Mouse (Mus musculus) hindbrain, postnatal 0 days (tissue): ENCODE measurements around the gene Gm20388. TPM values are rescaled to one million over a fixed set of nuclear protein-coding genes. Genes with fewer than 3 reads are reported as not detected.

Source experiments
- ATAC-seq: fragments of 200-750 bp; cut with Nextera tagmentation; 2 replicates; pipeline ENCODE4 v1.8.0; 2017; ENCODE audit warnings: mild to moderate bottlenecking, moderate TSS enrichment, moderate library complexity
- DNase-seq: peaks from one replicate; pipeline ENCODE4 v3.0.0-alpha.2; 2015; ENCODE audit warnings: low spot score
- H3K27ac ChIP-seq: fragments of 300-500 bp; sonication (generic); 2 replicates; pipeline ENCODE4 v1.5.1; 2014; ENCODE audit warnings: mild to moderate bottlenecking
- H3K27me3 ChIP-seq: fragments of 300-500 bp; sonication (generic); 2 replicates; pipeline ENCODE4 v1.6.1; 2014; ENCODE audit warnings: low read length, mixed read lengths; ENCODE audit not compliant: insufficient read depth
- H3K36me3 ChIP-seq: fragments of 300-500 bp; sonication (generic); 2 replicates; pipeline ENCODE4 v1.6.1; 2014; ENCODE audit warnings: low read length, mixed read lengths; ENCODE audit not compliant: insufficient read depth
- H3K4me1 ChIP-seq: fragments of 300-500 bp; sonication (generic); 2 replicates; pipeline ENCODE4 v1.6.1; 2014; ENCODE audit warnings: antibody characterized with exemption, low read length, mixed read lengths; ENCODE audit not compliant: insufficient read depth
- H3K4me2 ChIP-seq: fragments of 300-500 bp; sonication (generic); 2 replicates; pipeline ENCODE4 v1.6.1; 2014; ENCODE audit warnings: low read depth, mild to moderate bottlenecking, low read length, moderate library complexity, mixed read lengths
- H3K4me3 ChIP-seq: fragments of 300-500 bp; sonication (generic); 2 replicates; pipeline ENCODE4 v1.5.1; 2014; ENCODE audit warnings: low read length
- H3K9ac ChIP-seq: fragments of 300-500 bp; sonication (generic); replicated peaks from 2 replicates; pipeline ENCODE4 v1.6.1; 2014; ENCODE audit warnings: mild to moderate bottlenecking, low read length, moderate library complexity, mixed read lengths
- H3K9me3 ChIP-seq: fragments of 300-500 bp; sonication (generic); 2 replicates; pipeline ENCODE4 v1.6.1; 2016; ENCODE audit warnings: low read length, mixed read lengths
- CTCF ChIP-seq: IDR thresholded peaks from 2 replicates; pipeline ENCODE4 v1.5.1; 2016; ENCODE audit warnings: antibody characterized with exemption, control low read depth, low read depth
- WGBS: fragments of 180-500 bp; shearing (Covaris S2); extraction: QIAGEN DNeasy Blood & Tissue Kit; methylation state at CpG from one replicate; pipeline ENCODE4 v1.1.7; 2014; 5-methylcytosine and 5-hydroxymethylcytosine counted together
- polyA plus RNA-seq: library from polyadenylated mRNA; unstranded; fragments of >200 nt; fragmentation: Nextera tagmentation; extraction: Ambion mirVana; gene quantifications from 2 replicates; pipeline ENCODE4 v1.2.1, GENCODE M21; 2015
- total RNA-seq: library from RNA; depleted of rRNA; stranded (reverse); fragments of >200 nt; gene quantifications from 2 replicates; pipeline ENCODE4 v1.2.3, GENCODE M21; 2014

Gene Gm20388
- total and polyA plus RNA-seq, 2 experiments from 2014 or later: 71.3 TPM; not detected in 1

DNA sequence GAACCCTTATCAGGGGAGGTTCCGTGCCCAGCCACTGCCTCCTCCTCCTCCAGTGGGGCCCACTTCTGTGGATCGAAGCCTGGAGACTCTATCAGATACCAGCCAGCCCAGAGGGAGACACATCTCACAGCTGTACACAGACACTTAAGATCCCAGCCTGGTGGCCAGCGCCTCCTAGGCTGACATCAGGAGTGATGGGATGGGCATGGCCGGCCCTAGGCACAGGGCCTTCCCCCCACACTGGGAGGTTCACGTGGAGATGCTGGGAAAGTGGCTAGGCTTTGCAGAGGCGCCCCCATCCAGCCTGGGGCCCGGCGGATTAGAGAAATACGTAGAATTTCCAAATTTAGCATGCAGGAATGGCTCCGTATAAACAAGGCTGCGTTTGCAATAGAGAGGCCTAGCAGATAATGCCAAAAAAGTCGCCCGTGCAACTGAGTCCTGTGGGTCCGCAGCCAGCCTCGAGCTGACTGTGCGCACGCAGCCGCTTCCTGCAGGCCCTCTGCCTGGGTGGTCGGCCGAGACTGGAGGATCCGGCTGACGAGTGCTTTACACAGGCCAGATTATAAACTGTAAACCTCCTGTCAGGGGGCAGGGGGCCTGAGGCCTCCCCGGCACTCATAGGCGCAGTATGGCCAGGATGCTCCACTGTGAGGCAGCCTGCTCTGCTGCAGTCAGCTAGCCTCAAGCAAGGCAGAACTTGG, 949.9 kb downstream of the Gm20388 start:
- H3K27ac ChIP-seq: no peak overlapping the region
- DNase-seq (no peak), ATAC-seq (no peak)
- WGBS: 66% methylated on average over 24 of the region's 24 CpGs
- no peak for TF ChIP-seq CTCF
- H3K4me1 ChIP-seq: no peaks in the 10 kb centered on the region
- no peaks in the 10 kb centered on the region for H3K36me3 ChIP-seq
- H3K27me3 ChIP-seq: no peaks in the 10 kb centered on the region
- no peak overlapping the region for H3K9ac ChIP-seq
- no peaks in the 10 kb centered on the region for H3K9me3 ChIP-seq
- H3K4me2 ChIP-seq: no peak overlapping the region
- no peak overlapping the region for H3K4me3 ChIP-seq

DNA sequence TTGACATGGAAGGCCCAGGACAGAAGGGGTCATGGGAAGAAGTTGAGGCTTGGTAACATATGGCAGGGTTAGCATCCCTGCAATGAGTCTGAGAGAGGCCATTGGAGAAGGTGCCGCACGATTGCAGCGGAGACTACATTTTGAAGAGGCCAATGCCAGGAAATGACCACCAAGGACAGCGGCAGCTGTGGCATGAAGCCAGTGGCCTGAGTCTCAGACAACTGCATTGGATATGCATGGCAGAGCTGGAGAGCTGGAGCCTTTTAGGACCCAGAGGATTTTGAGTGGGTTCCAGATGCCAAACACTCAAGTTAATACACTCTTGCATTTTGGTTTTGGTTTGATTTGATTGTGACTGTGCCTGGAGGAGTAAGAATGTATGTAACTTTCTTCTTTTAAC, 953.0 kb downstream of the Gm20388 start:
- no peak overlapping the region for H3K27ac ChIP-seq
- no peak overlapping the region for H3K4me2 ChIP-seq
- 75% methylated on average over 4 of the region's 4 CpGs for WGBS
- TF ChIP-seq CTCF: no peak
- H3K9ac ChIP-seq: no peak overlapping the region
- DNase-seq: no peak
- no peak for ATAC-seq
- H3K36me3 ChIP-seq: no peaks in the 10 kb centered on the region
- no peaks in the 10 kb centered on the region for H3K27me3 ChIP-seq
- no peak overlapping the region for H3K4me3 ChIP-seq
- H3K9me3 ChIP-seq: no peaks in the 10 kb centered on the region
- H3K4me1 ChIP-seq: no peaks in the 10 kb centered on the region

DNA sequence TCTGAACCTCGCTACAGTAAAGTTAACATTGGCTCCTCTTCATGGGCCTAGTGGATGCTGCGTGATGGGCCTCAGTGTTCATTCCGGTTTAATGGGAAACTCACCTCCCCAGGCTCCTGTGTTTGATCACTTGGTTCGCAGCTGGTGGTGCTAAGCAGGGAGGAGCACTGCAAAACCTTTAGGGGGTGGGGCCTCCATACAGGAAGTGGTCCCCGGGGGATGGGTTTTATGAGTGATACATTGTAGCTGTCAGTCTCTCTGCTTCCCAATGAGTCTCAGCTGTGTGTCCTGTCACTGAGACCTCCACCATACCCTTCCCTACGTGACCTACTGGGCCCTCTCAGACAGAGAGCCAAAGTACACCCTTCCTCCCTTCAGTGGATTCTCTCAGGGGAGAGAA, 956.7 kb downstream of the Gm20388 start:
- no peak for TF ChIP-seq CTCF
- no peak for ATAC-seq

DNA sequence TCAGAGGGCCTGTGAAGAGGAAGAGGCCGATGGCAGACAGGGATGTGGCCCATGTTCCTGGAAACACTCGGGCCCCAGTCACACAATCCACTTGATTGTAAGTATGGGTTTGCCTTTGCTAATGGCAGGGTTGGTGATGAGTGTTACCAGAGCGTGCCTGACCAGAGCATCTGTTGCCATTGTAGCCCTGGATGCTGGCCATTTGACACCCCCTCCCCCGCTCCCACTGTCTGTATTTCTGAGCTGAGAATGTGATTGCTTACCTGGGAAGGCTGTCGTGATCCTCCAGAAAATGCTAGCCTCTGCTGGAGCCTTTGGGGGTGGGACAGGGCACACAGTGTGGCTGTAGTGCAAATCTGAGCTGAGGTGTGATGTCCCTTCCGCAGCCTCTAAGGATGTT, 962.0 kb downstream of the Gm20388 start:
- 83% methylated on average over 6 of the region's 6 CpGs for WGBS
- H3K4me3 ChIP-seq: no peak overlapping the region
- DNase-seq: no peak
- no peak for TF ChIP-seq CTCF
- no peaks in the 10 kb centered on the region for H3K27me3 ChIP-seq
- no peak for ATAC-seq
- no peak overlapping the region for H3K27ac ChIP-seq
- H3K4me2 ChIP-seq: no peak overlapping the region
- H3K4me1 ChIP-seq: no peaks in the 10 kb centered on the region
- H3K36me3 ChIP-seq: no peaks in the 10 kb centered on the region
- no peak overlapping the region for H3K9ac ChIP-seq
- no peaks in the 10 kb centered on the region for H3K9me3 ChIP-seq

More for the DNA sequence above, 956.7 kb downstream of the Gm20388 start:
- Histone ChIP-seq H3K9ac (no peak overlapping the region), H3K4me1 (no peaks in the 10 kb centered on the region), H3K27me3 (no peaks in the 10 kb centered on the region), H3K36me3 (no peaks in the 10 kb centered on the region), H3K4me3 (no peak overlapping the region), H3K9me3 (no peaks in the 10 kb centered on the region), H3K27ac (no peak overlapping the region), H3K4me2 (no peak overlapping the region)
- 75% methylated on average over 6 of the region's 6 CpGs for WGBS
- no peak for DNase-seq

DNA sequence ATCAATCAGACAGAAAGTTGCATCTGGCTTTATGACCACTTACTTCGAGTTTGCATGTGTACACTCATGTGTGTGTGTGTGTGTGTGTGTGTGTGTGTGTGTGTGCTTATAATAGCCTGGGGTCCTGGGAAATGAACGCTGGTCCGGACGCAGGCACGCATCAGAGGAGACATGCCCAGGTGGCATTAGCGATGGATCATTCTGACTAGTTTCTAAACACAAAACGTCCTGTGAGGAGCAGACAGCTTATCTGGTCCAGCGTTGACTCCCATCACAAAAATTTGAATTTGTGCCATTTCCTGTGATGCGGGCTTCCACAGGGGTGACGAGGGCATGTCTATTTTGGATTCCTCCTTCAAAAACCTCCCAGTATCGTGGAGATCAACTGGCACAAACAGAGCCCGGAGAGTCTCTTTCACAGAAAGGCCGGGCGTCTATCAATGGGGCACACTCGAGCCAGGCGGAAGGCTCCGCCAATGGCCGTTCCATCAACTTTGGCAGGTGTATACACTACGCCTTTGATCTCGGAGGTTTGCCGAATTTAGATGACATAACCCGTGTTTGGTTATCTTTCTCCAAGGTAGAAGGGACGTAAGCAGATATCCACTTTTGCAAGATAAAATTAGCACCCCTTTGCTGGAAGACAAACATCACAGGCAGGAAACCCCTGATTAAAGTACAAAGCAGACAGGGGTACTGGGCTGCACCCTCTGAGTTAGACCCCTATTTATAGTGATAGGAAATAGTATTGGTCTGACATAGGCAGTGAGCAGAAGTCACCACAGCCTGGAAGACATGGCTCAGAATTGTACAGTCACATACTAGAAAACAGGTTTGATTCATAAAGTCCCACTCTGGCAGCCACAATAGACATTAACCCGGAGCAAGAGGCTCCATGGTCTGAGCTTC, 965.6 kb downstream of the Gm20388 start:
- no peaks in the 10 kb centered on the region for H3K4me1 ChIP-seq
- ATAC-seq (no peak), DNase-seq (no peak)
- no peak for TF ChIP-seq CTCF
- H3K4me2 ChIP-seq: no peak overlapping the region
- H3K27me3 ChIP-seq: peaks cover 13% of the 10 kb centered on the region; the same call in 1 of the 2 replicates
- H3K4me3 ChIP-seq: no peak overlapping the region
- H3K9ac ChIP-seq: no peak overlapping the region
- no peaks in the 10 kb centered on the region for H3K9me3 ChIP-seq
- 79% methylated on average over 24 of the region's 24 CpGs for WGBS
- no peaks in the 10 kb centered on the region for H3K36me3 ChIP-seq
- H3K27ac ChIP-seq: no peak overlapping the region

DNA sequence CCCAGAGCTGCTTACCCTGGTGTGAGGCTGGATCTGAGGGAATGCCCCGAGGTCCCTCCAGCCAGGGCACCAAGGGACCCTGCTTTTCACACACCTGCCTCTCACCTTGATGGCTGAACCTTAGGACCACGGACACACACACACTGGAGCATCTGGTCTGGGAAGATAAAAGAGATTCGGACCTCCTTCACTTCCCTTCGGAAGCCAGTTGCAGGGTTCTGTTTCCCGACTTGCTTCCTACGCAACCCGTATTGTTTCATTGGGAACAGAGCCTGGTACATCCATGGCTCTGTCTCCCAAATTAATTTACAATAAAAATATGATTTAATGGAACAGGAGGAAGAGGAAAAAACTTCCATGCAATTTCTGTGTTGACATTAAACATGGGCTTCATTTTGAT, 966.4 kb downstream of the Gm20388 start:
- DNase-seq: no peak
- no peak overlapping the region for H3K9ac ChIP-seq
- ATAC-seq: no peak
- no peak overlapping the region for H3K4me3 ChIP-seq
- WGBS: 81% methylated on average over 7 of the region's 7 CpGs
- no peak for TF ChIP-seq CTCF
- no peak overlapping the region for H3K27ac ChIP-seq
- no peaks in the 10 kb centered on the region for H3K36me3 ChIP-seq
- H3K27me3 ChIP-seq: peaks cover 20% of the 10 kb centered on the region
- no peaks in the 10 kb centered on the region for H3K4me1 ChIP-seq
- H3K9me3 ChIP-seq: no peaks in the 10 kb centered on the region
- no peak overlapping the region for H3K4me2 ChIP-seq
